ENCODE assay signal across 8 mouse cellular contexts in the genomic region with DNA sequence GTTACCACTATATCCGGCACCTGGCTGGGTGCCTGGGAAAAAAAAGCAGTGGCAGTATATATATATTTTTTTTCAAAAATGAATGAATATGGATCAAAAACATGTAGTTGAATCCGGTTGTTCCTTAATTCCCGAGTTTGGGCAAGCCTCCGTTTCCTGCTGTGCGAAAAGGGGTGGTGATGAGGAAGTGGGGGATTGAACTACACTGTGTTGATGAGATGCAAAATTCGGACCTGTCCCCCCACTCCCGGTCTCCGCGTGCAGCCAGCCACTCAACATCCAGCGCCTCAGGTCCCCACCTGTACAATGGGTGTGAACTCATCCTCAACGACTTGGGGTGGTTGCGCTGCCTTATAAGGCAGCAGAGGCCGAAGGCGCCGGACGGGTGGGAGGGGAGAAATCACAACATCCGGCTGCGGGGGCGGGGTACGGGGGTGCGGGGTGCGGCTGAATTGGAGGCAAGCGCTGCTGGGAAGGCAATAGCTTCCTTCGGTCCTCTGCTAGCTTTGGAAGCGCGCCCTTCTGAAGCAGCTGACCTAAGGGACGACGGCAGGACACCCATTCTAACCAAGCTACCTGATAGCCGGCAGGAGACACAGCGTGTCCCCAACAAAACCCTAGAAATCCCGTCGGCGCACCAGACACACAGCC. TPM values are rescaled to one million over a fixed set of nuclear protein-coding genes. Genes with fewer than 3 reads are reported as not detected.
DNase-seq lines count a peak whose midpoint lies in the region; ATAC-seq and TF ChIP-seq lines count a peak whose summit lies in the region.

No protein-coding gene starts in this region.

- no peaks in the 10 kb centered on the region for H3K36me3 ChIP-seq in forebrain, embryonic 14.5 days (ENCODE audit: control insufficient read depth, insufficient read depth, low read length)
- no peaks in the 10 kb centered on the region for H3K36me3 ChIP-seq in liver, adult 2 months (ENCODE audit: control insufficient read depth, insufficient read depth, low read length)

- H3K4me1 ChIP-seq in forebrain, embryonic 14.5 days (ENCODE audit: control insufficient read depth, insufficient read depth, low read length) = peaks cover 11% of the 10 kb centered on the region
- H3K4me1 ChIP-seq in liver, adult 2 months (ENCODE audit: control insufficient read depth, insufficient read depth, low read length) = peaks cover 11% of the 10 kb centered on the region

- H3K79me2 ChIP-seq in liver, adult 2 months (ENCODE audit: control insufficient read depth, insufficient read depth, low read length) = peaks cover 8% of the 10 kb centered on the region; the same call in 1 of the 2 replicates

- WGBS in forebrain, embryonic 14.5 days = 2% methylated on average over 33 of the region's 33 CpGs
- 1% methylated on average over 33 of the region's 33 CpGs for WGBS in liver, adult 2 months

- H3K4me3 ChIP-seq in forebrain, embryonic 14.5 days (ENCODE audit: low read depth, low read length) = peak overlapping the region; percentile 86
- peak overlapping the region; percentile 70 for H3K4me3 ChIP-seq in liver, adult 2 months (ENCODE audit: insufficient read depth, low read depth, low read length)

- peak overlapping the region; percentile 72 for H3K9ac ChIP-seq in forebrain, embryonic 14.5 days (ENCODE audit: low read length)
- peak overlapping the region; percentile 58 for H3K9ac ChIP-seq in liver, adult 2 months (ENCODE audit: low read depth, low read length)

- H3K27me3 ChIP-seq in forebrain, embryonic 14.5 days (replicated peaks; ENCODE audit: control insufficient read depth, insufficient read depth, low read length) = no peaks in the 10 kb centered on the region
- no peaks in the 10 kb centered on the region for H3K27me3 ChIP-seq in liver, adult 2 months (ENCODE audit: control insufficient read depth, insufficient read depth, low read length)

- TF ChIP-seq POLR2A in liver, adult 2 months (IDR thresholded peaks at IDR 0.05; ENCODE audit: extremely low read depth, insufficient read depth, low read length) = 0 out of 2 replicates have a peak, but pooled peaks have one; percentile 23

- peak overlapping the region; percentile 68 for H3K4me2 ChIP-seq in forebrain, embryonic 14.5 days (ENCODE audit: low read length)

- DNase-seq in gastrocnemius, postnatal 4 days (ENCODE audit: low spot score in 2 of 2) = peak; percentile 62 to 86
- DNase-seq in gastrocnemius, postnatal 36 days = no peak
- DNase-seq in urinary bladder, postnatal 25 days (ENCODE audit: low spot score) = peak; percentile 76
- DNase-seq in urinary bladder, adult 18-20 months (ENCODE audit: low spot score in 2 of 2) = no peak
- no peak for DNase-seq in forebrain, embryonic 14.5 days (ENCODE audit: low spot score)
- no peak for DNase-seq in liver, adult 2 months (ENCODE audit: extremely low read depth, low read depth, low spot score)
- peak; percentile 91 for DNase-seq in naive thymus-derived CD4-positive, alpha-beta T cell, adult 2 months (ENCODE audit: low read depth)
- no peak for DNase-seq in ovary, postnatal 10 days (ENCODE audit: low spot score)

- intact Hi-C loops in gastrocnemius, postnatal 36 days (cut with DNase I) = no loop called here

- peak; percentile 70 for ATAC-seq in forebrain, embryonic 14.5 days

- H3K27ac ChIP-seq in forebrain, embryonic 14.5 days (ENCODE audit: low read depth, low read length) = peak overlapping the region; percentile 93
- H3K27ac ChIP-seq in liver, adult 2 months (replicated peaks; ENCODE audit: insufficient read depth, low read depth, low read length) = peak overlapping the region; percentile 71

- no peaks in the 10 kb centered on the region for H3K9me3 ChIP-seq in forebrain, embryonic 14.5 days (replicated peaks; ENCODE audit: control insufficient read depth, low read length)

- TF ChIP-seq CTCF in liver, adult 2 months (IDR thresholded peaks at IDR 0.05; ENCODE audit: low read depth, low read length) = no peak

RNA-seq across cellular contexts. Expression of a gene that starts 0.5 kb away (rescaled TPM):
- 10 to 100 TPM; 32.9 TPM for total RNA-seq in gastrocnemius, postnatal 4 days (2021)
- 10 to 100 TPM in 1 of 2 experiments, 1 to 10 TPM in 1; 9.1 to 10.8 TPM for total RNA-seq in gastrocnemius, postnatal 36 days (2021)
- 25.0 and 28.9 TPM in 2 replicates for polyA plus RNA-seq in forebrain, embryonic 14.5 days (2014; fragmentation: Nextera tagmentation; extraction: Ambion mirVana)
- total RNA-seq in liver, adult 2 months (2014; rRNA removed) = 8.8 and 13.6 TPM in 2 replicates
- 12.4 and 14.3 TPM in 2 replicates for polyA plus RNA-seq in liver, adult 2 months (2012; rRNA removed)

RNA-seq across cellular contexts. Expression of a gene that starts 17.8 kb away (rescaled TPM):
- under 1 TPM; 0.22 to 0.70 TPM for total RNA-seq in gastrocnemius, postnatal 4 days (2021)
- not detected for total RNA-seq in gastrocnemius, postnatal 36 days (2021)
- not detected in 2 replicates for polyA plus RNA-seq in forebrain, embryonic 14.5 days (2014; fragmentation: Nextera tagmentation; extraction: Ambion mirVana)
- 391 and 453 TPM in 2 replicates for total RNA-seq in liver, adult 2 months (2014; rRNA removed)
- 621 and 798 TPM in 2 replicates for polyA plus RNA-seq in liver, adult 2 months (2012; rRNA removed)

RNA-seq across cellular contexts. Expression of a gene that starts 19.7 kb away (rescaled TPM):
- total RNA-seq in gastrocnemius, postnatal 4 days (2021) = 1 to 10 TPM; 4.3 to 4.7 TPM
- total RNA-seq in gastrocnemius, postnatal 36 days (2021) = under 1 TPM; 0.62 to 0.77 TPM
- polyA plus RNA-seq in forebrain, embryonic 14.5 days (2014; fragmentation: Nextera tagmentation; extraction: Ambion mirVana) = 6.7 and 7.4 TPM in 2 replicates
- total RNA-seq in liver, adult 2 months (2014; rRNA removed) = not detected in 2 replicates
- 0.31 and 0.44 TPM in 2 replicates for polyA plus RNA-seq in liver, adult 2 months (2012; rRNA removed)

RNA-seq across cellular contexts. Expression of a gene that starts 29.4 kb away (rescaled TPM):
- not detected for total RNA-seq in gastrocnemius, postnatal 4 days (2021)
- total RNA-seq in gastrocnemius, postnatal 36 days (2021) = not detected
- polyA plus RNA-seq in forebrain, embryonic 14.5 days (2014; fragmentation: Nextera tagmentation; extraction: Ambion mirVana) = 0.71 and 1.0 TPM in 2 replicates
- not detected in 2 replicates for total RNA-seq in liver, adult 2 months (2014; rRNA removed)
- not detected in 2 replicates for polyA plus RNA-seq in liver, adult 2 months (2012; rRNA removed)

RNA-seq across cellular contexts. Expression of a gene that starts 43.5 kb away (rescaled TPM):
- total RNA-seq in gastrocnemius, postnatal 4 days (2021) = 100 to 1,000 TPM; 127 to 147 TPM
- total RNA-seq in gastrocnemius, postnatal 36 days (2021) = 1 to 10 TPM; 7.7 TPM
- 396 and 523 TPM in 2 replicates for polyA plus RNA-seq in forebrain, embryonic 14.5 days (2014; fragmentation: Nextera tagmentation; extraction: Ambion mirVana)
- total RNA-seq in liver, adult 2 months (2014; rRNA removed) = 0.65 and 0.81 TPM in 2 replicates
- 2.1 and 2.3 TPM in 2 replicates for polyA plus RNA-seq in liver, adult 2 months (2012; rRNA removed)

Comparison
In these comparisons a context has a peak if more than half of its experiments do, and no peak if none do; other contexts are left out.
1. DNase-seq: peak in gastrocnemius, postnatal 4 days (2 of 2), urinary bladder, postnatal 25 days (single experiment) and naive thymus-derived CD4-positive, alpha-beta T cell, adult 2 months (single experiment); none in gastrocnemius, postnatal 36 days (0 of 2), urinary bladder, adult 18-20 months (0 of 2), forebrain, embryonic 14.5 days (single experiment), liver, adult 2 months (single experiment) and ovary, postnatal 10 days (single experiment).
2. RNA of a gene that starts 17.8 kb away (total RNA-seq): 391 to 453 TPM in liver, adult 2 months; 0.22 to 0.70 TPM in gastrocnemius, postnatal 4 days and not detected in gastrocnemius, postnatal 36 days; every median in the first group is over 100 times any median in the second.